Mouse (Mus musculus) bone marrow, adult 2 months (tissue): ENCODE measurements around the gene Nagpa.

ENCODE experiments used
- CTCF ChIP-seq: fragments of 200-500 bp; IDR thresholded peaks from 2 replicates; pipeline ENCODE4 v1.5.1; 2011; ENCODE audit warnings: low read length, control low read depth; ENCODE audit not compliant: control insufficient read depth, insufficient read depth
- POLR2A ChIP-seq: fragments of 200-500 bp; IDR thresholded peaks from 2 replicates; pipeline ENCODE4 v1.6.1; 2011; ENCODE audit warnings: low read depth, mild to moderate bottlenecking, control low read depth, low read length, borderline replicate concordance; ENCODE audit not compliant: control insufficient read depth

GRCm38 (mm10) chr16:5145570-5145969, 58.2 kb downstream of the Nagpa start:
- 0 out of 2 replicates have a peak, but pooled peaks have one; percentile 19 for TF ChIP-seq CTCF
- no peak for TF ChIP-seq POLR2A
